Mouse (Mus musculus) liver, embryonic 14.5 days (tissue): ENCODE data around the gene G430095P16Rik.

ENCODE experiments used
- CTCF ChIP-seq: IDR thresholded peaks from 2 replicates; pipeline ENCODE4 v1.5.1; 2016; ENCODE audit warnings: antibody characterized with exemption, low read depth, control low read depth
- EP300 ChIP-seq: IDR thresholded peaks from 2 replicates; pipeline ENCODE4 v1.6.1; 2016; ENCODE audit warnings: antibody characterized with exemption, low read depth

DNA sequence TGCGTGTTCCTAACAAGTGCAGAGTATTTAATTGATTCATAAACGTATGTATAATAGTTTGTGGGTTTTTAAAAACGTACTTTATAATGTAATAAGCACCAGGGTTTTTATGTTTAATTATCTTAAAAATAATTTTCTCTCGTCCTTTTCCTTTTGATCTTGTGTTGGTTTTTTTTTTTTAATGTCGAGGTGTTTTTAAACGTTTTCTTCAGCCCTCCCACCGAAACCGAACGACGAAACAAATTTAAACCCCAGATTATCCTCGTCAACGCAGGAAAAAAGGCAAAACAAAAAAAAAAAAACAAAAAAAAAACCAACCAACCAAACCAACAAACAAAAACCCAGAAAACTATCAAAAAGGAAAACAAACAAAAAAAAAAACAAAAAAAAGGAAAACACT, 16.8 kb upstream of the G430095P16Rik start:
- TF ChIP-seq EP300, result 0 out of 2 replicates have a peak, but pooled peaks have one; percentile 5
- no peak for TF ChIP-seq CTCF
